Mouse (Mus musculus) MEL (cell line): ENCODE measurements around the gene Cdyl.

ENCODE experiments used
- GATA1 ChIP-seq: IDR thresholded peaks from 2 replicates; pipeline ENCODE4 v1.6.1; 2011; ENCODE audit warnings: low read depth, low read length, improper control_type of control experiment
- POLR2A ChIP-seq, 2 experiments: IDR thresholded peaks; 2 replicates each; pipeline ENCODE4 v1.6.1; 2011 to 2012; ENCODE audit warnings: low read length in 2 of 2, mild to moderate bottlenecking in 2 of 2, control low read depth in 1 of 2, improper control_type of control experiment in 1 of 2, low read depth in 1 of 2, moderate library complexity in 1 of 2; ENCODE audit not compliant: control insufficient read depth in 1 of 2, insufficient read depth in 1 of 2, poor library complexity in 1 of 2
- RCOR1 ChIP-seq: IDR thresholded peaks from 2 replicates; pipeline ENCODE4 v1.6.1; 2012; ENCODE audit warnings: low read depth, mild to moderate bottlenecking, inconsistent platforms, low read length, improper control_type of control experiment

DNA sequence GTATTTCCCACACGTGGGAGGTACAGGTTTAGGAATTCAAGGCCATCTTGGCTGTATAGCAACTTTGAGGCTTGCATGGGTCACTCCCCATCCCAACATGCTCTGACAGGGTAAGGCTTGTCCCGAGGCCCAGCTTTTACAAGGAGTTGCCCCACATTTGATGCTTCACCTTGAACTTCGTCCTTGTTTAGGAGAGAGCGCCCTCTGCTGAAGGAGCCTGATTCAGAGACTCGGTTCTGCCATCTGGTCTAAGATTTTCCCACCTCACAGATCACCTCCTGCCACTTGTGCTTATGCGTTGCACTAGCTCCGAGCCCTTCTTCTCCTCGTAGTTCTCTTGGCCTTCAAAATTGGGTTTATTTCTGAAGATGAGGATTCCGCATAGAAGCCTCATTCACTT lies 139.0 kb downstream of the Cdyl start:
- TF ChIP-seq RCOR1, result no peak
- TF ChIP-seq POLR2A (IDR thresholded peaks at IDR 0.05; ENCODE audit: control insufficient read depth in 1 of 2, insufficient read depth in 1 of 2, low read depth in 1 of 2, low read length in 2 of 2, poor library complexity in 1 of 2), result no peak
- no peak for TF ChIP-seq GATA1
